Mouse (Mus musculus) kidney, postnatal 0 days (tissue): Measurements from ENCODE around the gene Rogdi. TPM values are rescaled to one million over a fixed set of nuclear protein-coding genes. Genes with fewer than 3 reads are reported as not detected.

Experiments used
- ATAC-seq: fragments of 200-750 bp; cut with Nextera tagmentation; replicated peaks from 2 replicates; pipeline ENCODE4 v1.8.0; 2017; ENCODE audit warnings: low read depth, moderate number of reproducible peaks, moderate TSS enrichment, moderate library complexity; ENCODE audit not compliant: low FRiP score
- DNase-seq: peaks from one replicate; pipeline ENCODE4 v3.0.0-alpha.2; 2016; ENCODE audit warnings: low spot score
- H3K27ac ChIP-seq: fragments of 300-500 bp; sonication (generic); 2 replicates; pipeline ENCODE4 v1.5.1; 2014; ENCODE audit warnings: mild to moderate bottlenecking
- H3K27me3 ChIP-seq: fragments of 300-500 bp; sonication (generic); 2 replicates; pipeline ENCODE4 v1.6.1; 2014; ENCODE audit warnings: low read length, mixed read lengths; ENCODE audit not compliant: insufficient read depth
- H3K36me3 ChIP-seq: fragments of 300-500 bp; sonication (generic); 2 replicates; pipeline ENCODE4 v1.6.1; 2014; ENCODE audit warnings: low read length, mixed read lengths; ENCODE audit not compliant: insufficient read depth
- H3K4me1 ChIP-seq: fragments of 300-500 bp; sonication (generic); replicated peaks from 2 replicates; pipeline ENCODE4 v1.6.1; 2014; ENCODE audit warnings: antibody characterized with exemption, low read length, mixed read lengths; ENCODE audit not compliant: insufficient read depth
- H3K4me2 ChIP-seq: fragments of 300-500 bp; sonication (generic); 2 replicates; pipeline ENCODE4 v1.6.1; 2014; ENCODE audit warnings: mild to moderate bottlenecking, low read length, moderate library complexity, mixed read lengths
- H3K4me3 ChIP-seq: fragments of 300-500 bp; sonication (generic); replicated peaks from 2 replicates; pipeline ENCODE4 v1.5.1; 2014; ENCODE audit warnings: low read depth, low read length
- H3K9ac ChIP-seq: fragments of 300-500 bp; sonication (generic); 2 replicates; pipeline ENCODE4 v1.6.1; 2014; ENCODE audit warnings: low read depth, low read length
- H3K9me3 ChIP-seq: fragments of 300-500 bp; sonication (generic); replicated peaks from 2 replicates; pipeline ENCODE4 v1.6.1; 2016; ENCODE audit warnings: low read length, inconsistent platforms, mixed read lengths
- CTCF ChIP-seq: IDR thresholded peaks from 2 replicates; pipeline ENCODE4 v1.5.1; 2016; ENCODE audit warnings: antibody characterized with exemption, low read depth, mild to moderate bottlenecking, moderate library complexity
- WGBS: fragments of 180-500 bp; shearing (Covaris S2); extraction: QIAGEN DNeasy Blood & Tissue Kit; methylation state at CpG from one replicate; pipeline ENCODE4 v1.1.7; 2014; 5-methylcytosine and 5-hydroxymethylcytosine counted together
- polyA plus RNA-seq: library from polyadenylated mRNA; unstranded; fragments of >200 nt; fragmentation: Nextera tagmentation; extraction: Ambion mirVana; gene quantifications from 2 replicates; pipeline ENCODE4 v1.2.1, GENCODE M21; 2015

The Rogdi gene
- polyA plus RNA-seq, 1 experiment from 2014 or later = 90.7 TPM

DNA sequence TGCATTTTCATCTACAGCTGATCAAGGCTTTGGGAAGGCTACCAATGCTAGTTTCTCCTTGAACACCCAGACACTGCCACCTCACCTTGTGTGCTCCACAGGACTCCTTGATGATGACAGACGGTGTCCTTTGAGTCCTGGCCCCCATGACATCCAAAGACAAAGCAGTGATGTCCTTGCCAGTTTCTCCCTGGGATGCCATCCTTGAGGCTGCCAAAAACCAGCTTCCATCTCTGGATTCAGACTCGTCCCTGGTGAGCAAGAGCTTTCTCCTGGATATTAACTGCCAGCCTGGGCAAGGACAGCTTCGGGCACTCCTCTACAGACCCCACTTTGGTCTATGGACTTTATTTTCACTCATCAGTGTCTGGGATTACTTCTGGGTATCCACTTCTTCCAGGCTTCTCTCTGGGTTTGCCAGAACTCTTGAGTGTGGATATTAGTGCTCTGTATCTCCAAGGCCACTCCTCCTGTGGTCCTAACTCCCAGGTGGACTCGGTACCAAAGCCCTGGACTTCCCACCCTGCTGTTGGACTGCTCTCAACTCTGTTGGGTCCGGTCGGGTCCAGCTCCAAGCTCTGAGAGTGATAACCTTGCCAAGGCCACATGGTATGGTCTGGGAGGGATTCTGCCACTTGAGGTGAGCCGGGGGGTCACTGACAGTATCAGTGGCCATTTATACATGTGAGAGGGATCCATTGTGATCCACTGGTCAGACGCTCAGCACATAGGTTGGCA is 47.8 kb downstream of the Rogdi start:
- no peak for ATAC-seq
- peak overlapping the region; percentile 89 for H3K4me2 ChIP-seq
- TF ChIP-seq CTCF = no peak

DNA sequence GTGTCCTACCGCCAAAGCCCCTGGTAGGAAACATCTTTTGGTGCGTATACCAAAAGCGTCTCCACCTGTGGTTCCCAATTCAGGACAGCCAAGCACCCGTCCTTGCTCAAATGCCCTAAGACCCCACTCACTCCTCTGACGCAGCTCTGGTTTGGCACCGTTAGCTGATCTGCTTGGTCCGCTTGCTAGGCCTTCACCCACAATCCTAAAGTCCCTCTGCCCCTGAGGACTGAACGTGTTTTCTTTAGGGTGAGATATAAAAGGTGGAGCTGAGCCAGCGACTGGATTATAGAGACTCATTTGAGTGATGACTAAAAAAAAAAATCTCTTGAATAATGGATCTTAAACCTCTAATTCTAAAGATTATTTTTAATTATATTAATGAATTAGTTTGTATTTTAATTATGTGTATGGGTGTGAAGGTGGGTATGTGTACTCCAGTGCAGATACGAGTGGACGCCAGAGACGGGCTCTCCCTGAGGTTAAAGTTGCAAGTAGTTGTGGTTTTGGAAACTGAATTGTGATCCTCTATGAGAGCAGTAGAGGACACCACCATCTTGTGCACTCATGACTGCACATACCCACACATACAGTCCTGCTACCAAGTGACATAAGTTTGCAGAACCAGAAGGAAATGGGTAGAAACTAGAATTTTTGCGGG is 48.5 kb downstream of the Rogdi start:
- H3K4me3 ChIP-seq = peak overlapping the region; percentile 70
- DNase-seq (peak; percentile 16), ATAC-seq (peak; percentile 2; the same call in 1 of the 2 replicates)
- H3K9ac ChIP-seq = peak overlapping the region; percentile 76; the same call in 1 of the 2 replicates
- H3K9me3 ChIP-seq = no peaks in the 10 kb centered on the region
- peak overlapping the region; percentile 77 for H3K27ac ChIP-seq
- 19% methylated on average over 13 of the region's 13 CpGs for WGBS
- H3K27me3 ChIP-seq = no peaks in the 10 kb centered on the region
- peak overlapping the region; percentile 89 for H3K4me2 ChIP-seq
- TF ChIP-seq CTCF = no peak
- 0 out of 2 replicates have a peak, but pooled peaks cover 3% of the 10 kb centered on the region for H3K4me1 ChIP-seq
- no peaks in the 10 kb centered on the region for H3K36me3 ChIP-seq

More for the DNA sequence above, 47.8 kb downstream of the Rogdi start:
- Histone ChIP-seq H3K27me3 (no peaks in the 10 kb centered on the region), H3K4me1 (0 out of 2 replicates have a peak, but pooled peaks cover 3% of the 10 kb centered on the region), H3K9me3 (no peaks in the 10 kb centered on the region), H3K36me3 (no peaks in the 10 kb centered on the region), H3K27ac (no peak overlapping the region), H3K4me3 (no peak overlapping the region), H3K9ac (peak overlapping the region; percentile 76; the same call in 1 of the 2 replicates)
- WGBS = 91% methylated on average over 8 of the region's 8 CpGs
- DNase-seq = no peak

DNA sequence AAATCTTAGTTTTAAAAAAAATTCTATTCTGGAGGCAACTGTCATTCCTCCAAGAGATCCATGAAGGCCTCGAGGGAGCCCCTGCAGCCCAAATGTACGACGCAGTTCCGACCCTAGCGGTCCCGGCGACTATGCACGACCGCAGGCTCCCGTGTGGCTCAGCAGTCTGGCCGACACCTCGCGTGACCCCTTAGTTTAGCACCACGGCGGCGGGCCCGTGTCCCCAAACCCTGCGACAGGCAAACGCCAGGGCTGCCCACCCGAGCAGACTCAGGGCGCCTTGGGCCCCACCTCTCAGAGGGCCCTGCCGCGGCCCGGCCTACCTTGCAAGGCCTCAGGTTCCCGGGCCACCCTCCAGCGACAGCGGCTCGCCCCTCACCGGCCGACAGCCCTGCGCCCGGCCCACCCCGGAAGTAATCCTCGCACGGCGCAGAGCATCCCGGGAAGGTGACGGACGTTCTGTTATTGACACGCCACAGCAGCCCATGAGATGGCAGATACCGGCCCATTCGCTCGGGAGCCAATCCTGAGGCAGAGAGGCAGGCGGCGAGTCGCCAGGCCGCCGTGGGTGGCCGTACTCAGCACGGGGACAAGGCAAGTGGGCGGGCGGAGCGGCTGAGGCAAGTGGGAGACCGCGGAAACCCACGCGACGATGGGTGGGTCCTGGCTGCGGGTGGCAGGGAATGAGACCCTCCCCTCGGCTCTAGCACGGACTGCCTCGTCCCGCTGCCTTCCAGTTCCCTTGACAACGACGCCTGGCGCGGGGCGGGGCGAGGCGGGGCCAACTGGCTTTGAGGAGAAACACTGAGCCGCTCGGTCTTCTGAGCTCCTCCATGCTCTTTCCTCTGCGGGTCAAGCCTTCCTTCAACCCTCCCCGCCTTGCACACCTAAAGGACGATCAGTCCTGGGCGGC is 49.3 kb downstream of the Rogdi start, which contains the start of gene Anks3:
Anks3 (minus strand) TSS at position 409 of the 913 bp plus-strand sequence.
- ATAC-seq (peak; percentile 98), DNase-seq (peak; percentile 98)
- under 1% methylated on average over 72 of the region's 76 CpGs for WGBS
- 0 out of 2 replicates have a peak, but pooled peaks cover 3% of the 10 kb centered on the region for H3K4me1 ChIP-seq
- peak within 1 kb of the TSS; percentile 84 for H3K27ac ChIP-seq
- peak within 1 kb of the TSS; percentile 70 for H3K4me3 ChIP-seq
- no peaks in the 10 kb centered on the region for H3K9me3 ChIP-seq
- TF ChIP-seq CTCF = no peak; the same call in 1 of the 2 replicates
- H3K4me2 ChIP-seq = peak within 1 kb of the TSS; percentile 89
- H3K36me3 ChIP-seq = no peaks in the 10 kb centered on the region
- H3K27me3 ChIP-seq = no peaks in the 10 kb centered on the region
- peak within 1 kb of the TSS; percentile 76 for H3K9ac ChIP-seq

DNA sequence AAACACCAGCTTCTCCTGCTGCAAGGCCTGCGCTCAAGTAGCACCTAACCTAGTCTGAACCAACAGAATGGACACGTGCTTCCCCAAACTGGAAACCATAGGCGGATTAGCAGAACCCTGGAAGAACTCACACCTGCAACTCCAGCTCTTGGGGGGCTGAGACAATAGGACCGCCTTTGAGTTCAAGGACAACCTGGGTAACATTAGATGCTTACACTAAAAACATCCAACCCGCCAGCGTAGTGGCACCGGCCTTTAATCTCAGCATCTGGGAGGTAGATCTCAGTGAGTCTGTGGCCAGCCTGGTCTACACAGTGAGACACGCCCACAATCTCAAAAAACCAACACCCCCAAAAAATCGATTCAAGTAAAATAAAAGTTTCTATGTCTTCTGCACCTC is 50.0 kb downstream of the Rogdi start:
- Histone ChIP-seq H3K9ac (peak overlapping the region; percentile 76), H3K27me3 (no peaks in the 10 kb centered on the region), H3K9me3 (no peaks in the 10 kb centered on the region), H3K4me2 (peak overlapping the region; percentile 89), H3K36me3 (no peaks in the 10 kb centered on the region), H3K4me3 (peak overlapping the region; percentile 70), H3K27ac (peak overlapping the region; percentile 84; the same call in 1 of the 2 replicates), H3K4me1 (0 out of 2 replicates have a peak, but pooled peaks cover 3% of the 10 kb centered on the region)
- no peak for TF ChIP-seq CTCF
- DNase-seq = no peak
- 38% methylated on average over 9 of the region's 9 CpGs for WGBS
- no peak for ATAC-seq

DNA sequence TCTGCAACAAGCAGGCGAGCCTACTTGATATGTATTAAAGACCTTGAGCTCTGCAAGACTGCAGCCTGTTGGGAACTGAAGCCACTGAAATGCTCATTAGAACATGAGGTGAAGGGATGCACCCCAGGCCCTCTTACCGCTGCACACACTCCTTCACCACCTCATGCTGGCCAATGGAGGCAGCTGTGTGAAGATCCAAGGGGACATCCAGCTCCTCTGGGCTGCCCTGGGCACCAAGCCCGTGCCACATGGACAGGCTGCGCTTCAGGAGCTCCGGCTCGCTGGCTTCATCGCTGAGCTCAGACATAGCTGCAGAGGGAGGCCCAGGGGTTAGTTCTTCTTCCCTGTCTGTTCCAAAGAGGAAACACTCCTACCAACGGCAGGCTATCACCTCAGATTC is 53.1 kb downstream of the Rogdi start:
- DNase-seq (no peak), ATAC-seq (no peak)
- Histone ChIP-seq H3K9me3 (no peaks in the 10 kb centered on the region), H3K36me3 (peaks cover 8% of the 10 kb centered on the region), H3K4me3 (no peak overlapping the region), H3K4me1 (0 out of 2 replicates have a peak, but pooled peaks cover 3% of the 10 kb centered on the region), H3K4me2 (no peak overlapping the region), H3K27me3 (no peaks in the 10 kb centered on the region), H3K9ac (no peak overlapping the region), H3K27ac (no peak overlapping the region)
- no peak for TF ChIP-seq CTCF
- WGBS = 70% methylated on average over 8 of the region's 8 CpGs

Other genes with a start within 250 kb of the Rogdi start
- gene Cdip1, start 223.3 kb downstream of the Rogdi start, polyA plus RNA-seq = 81.1 and 91.2 TPM in 2 replicates
- 0.14 TPM in 1 of 2 replicates, not detected in the other for gene 4930562C15Rik, start 178.1 kb downstream of the Rogdi start, polyA plus RNA-seq
- 39.4 and 41.5 TPM in 2 replicates for gene Ubald1, start 133.2 kb downstream of the Rogdi start, polyA plus RNA-seq
- gene Mgrn1, start 127.3 kb downstream of the Rogdi start, polyA plus RNA-seq = 85.9 and 99.0 TPM in 2 replicates
- gene Nudt16l1, start 74.8 kb downstream of the Rogdi start, polyA plus RNA-seq = 152 and 161 TPM in 2 replicates
- gene Anks3, start 49.3 kb downstream of the Rogdi start, polyA plus RNA-seq = 54.1 and 55.9 TPM in 2 replicates
- gene Sept12, start 15.7 kb downstream of the Rogdi start, polyA plus RNA-seq = not detected in 2 replicates
- 30.9 and 38.3 TPM in 2 replicates for gene Smim22, start 6.3 kb downstream of the Rogdi start, polyA plus RNA-seq
- gene Glyr1, start 36.3 kb upstream of the Rogdi start, polyA plus RNA-seq = 108 and 120 TPM in 2 replicates
- 15.2 and 16.8 TPM in 2 replicates for gene Ubn1, start 36.5 kb upstream of the Rogdi start, polyA plus RNA-seq
- gene Ppl, start 118.9 kb upstream of the Rogdi start, polyA plus RNA-seq = 2.8 TPM in 2 replicates
- not detected in 2 replicates for gene Sec14l5, start 133.6 kb upstream of the Rogdi start, polyA plus RNA-seq
- gene Nagpa, start 190.5 kb upstream of the Rogdi start, polyA plus RNA-seq = 13.0 and 15.0 TPM in 2 replicates
- 15.3 and 17.7 TPM in 2 replicates for gene AU021092, start 208.7 kb upstream of the Rogdi start, polyA plus RNA-seq
- 35.8 and 35.9 TPM in 2 replicates for gene Alg1, start 220.1 kb upstream of the Rogdi start, polyA plus RNA-seq
- 30.9 and 32.6 TPM in 2 replicates for gene Eef2kmt, start 242.4 kb upstream of the Rogdi start, polyA plus RNA-seq